Mouse (Mus musculus): ENCODE measurements around the gene Ifi35.

- TF ChIP-seq CTCF (IDR thresholded peaks at IDR 0.05; ENCODE audit: low read depth, low read length): no peak
- no peak for TF ChIP-seq POLR2A (IDR thresholded peaks at IDR 0.05; ENCODE audit: borderline replicate concordance, low read depth, low read length)
Measured at GRCm38 (mm10) chr11:101471926-101472325, 23.7 kb downstream of the Ifi35 start.
